Mouse (Mus musculus) liver, embryonic 11.5 days (tissue): ENCODE measurements around the gene Nprl2. TPM values are rescaled to one million over a fixed set of nuclear protein-coding genes. Genes with fewer than 3 reads are reported as not detected.

ENCODE experiments used
- ATAC-seq: fragments of 200-750 bp; cut with Nextera tagmentation; replicated peaks from 2 replicates; pipeline ENCODE4 v1.8.0; 2017; ENCODE audit warnings: moderate number of reproducible peaks, mild to moderate bottlenecking, moderate TSS enrichment, moderate library complexity; ENCODE audit not compliant: low FRiP score
- DNase-seq: peaks from one replicate; pipeline ENCODE4 v3.0.0-alpha.2; 2017; ENCODE audit warnings: low spot score
- H3K27ac ChIP-seq: fragments of 300-500 bp; sonication (generic); 2 replicates; pipeline ENCODE4 v1.5.1; 2014; ENCODE audit warnings: mild to moderate bottlenecking, low read depth, low read length, control low read depth
- H3K27me3 ChIP-seq: fragments of 300-500 bp; sonication (generic); replicated peaks from 2 replicates; pipeline ENCODE4 v1.6.1; 2014; ENCODE audit warnings: low read length, mixed read lengths; ENCODE audit not compliant: control insufficient read depth, insufficient read depth
- H3K36me3 ChIP-seq: fragments of 300-500 bp; sonication (generic); 2 replicates; pipeline ENCODE4 v1.6.1; 2014; ENCODE audit warnings: mild to moderate bottlenecking, low read length, moderate library complexity, mixed read lengths; ENCODE audit not compliant: control insufficient read depth, insufficient read depth
- H3K4me1 ChIP-seq: fragments of 300-500 bp; sonication (generic); replicated peaks from 2 replicates; pipeline ENCODE4 v1.6.1; 2014; ENCODE audit warnings: low read length, mixed read lengths; ENCODE audit not compliant: control insufficient read depth, insufficient read depth
- H3K4me2 ChIP-seq: fragments of 300-500 bp; sonication (generic); 2 replicates; pipeline ENCODE4 v1.6.1; 2014; ENCODE audit warnings: mild to moderate bottlenecking, control low read depth, moderate library complexity
- H3K4me3 ChIP-seq: fragments of 300-500 bp; sonication (generic); 2 replicates; pipeline ENCODE4 v1.5.1; 2014; ENCODE audit warnings: low read depth, low read length, control low read depth
- H3K9ac ChIP-seq: fragments of 300-500 bp; sonication (generic); 2 replicates; pipeline ENCODE4 v1.6.1; 2014; ENCODE audit warnings: low read depth, low read length, control low read depth
- H3K9me3 ChIP-seq: fragments of 300-500 bp; sonication (generic); 2 replicates; pipeline ENCODE4 v1.6.1; 2016; ENCODE audit warnings: low read length, inconsistent platforms, mixed read lengths; ENCODE audit not compliant: control insufficient read depth
- WGBS: fragments of 180-500 bp; shearing (Covaris S2); extraction: QIAGEN DNeasy Blood & Tissue Kit; methylation state at CpG from one replicate; pipeline ENCODE4 v1.1.7; 2014; 5-methylcytosine and 5-hydroxymethylcytosine counted together
- polyA plus RNA-seq: library from polyadenylated mRNA; unstranded; fragments of >200 nt; fragmentation: Nextera tagmentation; extraction: Ambion mirVana; gene quantifications from 2 replicates; pipeline ENCODE4 v1.2.1, GENCODE M21; 2014

Gene Nprl2
- polyA plus RNA-seq, 1 experiment from 2014 or later = 31.3 TPM

- 85% methylated on average over 11 of the region's 11 CpGs for WGBS
- Histone ChIP-seq H3K4me1 (peaks cover 24% of the 10 kb centered on the region), H3K27me3 (peaks cover under 1% of the 10 kb centered on the region; the same call in 1 of the 2 replicates), H3K9ac (no peak overlapping the region), H3K4me3 (no peak overlapping the region), H3K36me3 (peaks cover 52% of the 10 kb centered on the region), H3K27ac (no peak overlapping the region), H3K9me3 (no peaks in the 10 kb centered on the region), H3K4me2 (no peak overlapping the region)
- DNase-seq (no peak), ATAC-seq (no peak)
Observed at GRCm38 (mm10) chr9:107593101-107593976, 51.3 kb downstream of the Nprl2 start.

DNA sequence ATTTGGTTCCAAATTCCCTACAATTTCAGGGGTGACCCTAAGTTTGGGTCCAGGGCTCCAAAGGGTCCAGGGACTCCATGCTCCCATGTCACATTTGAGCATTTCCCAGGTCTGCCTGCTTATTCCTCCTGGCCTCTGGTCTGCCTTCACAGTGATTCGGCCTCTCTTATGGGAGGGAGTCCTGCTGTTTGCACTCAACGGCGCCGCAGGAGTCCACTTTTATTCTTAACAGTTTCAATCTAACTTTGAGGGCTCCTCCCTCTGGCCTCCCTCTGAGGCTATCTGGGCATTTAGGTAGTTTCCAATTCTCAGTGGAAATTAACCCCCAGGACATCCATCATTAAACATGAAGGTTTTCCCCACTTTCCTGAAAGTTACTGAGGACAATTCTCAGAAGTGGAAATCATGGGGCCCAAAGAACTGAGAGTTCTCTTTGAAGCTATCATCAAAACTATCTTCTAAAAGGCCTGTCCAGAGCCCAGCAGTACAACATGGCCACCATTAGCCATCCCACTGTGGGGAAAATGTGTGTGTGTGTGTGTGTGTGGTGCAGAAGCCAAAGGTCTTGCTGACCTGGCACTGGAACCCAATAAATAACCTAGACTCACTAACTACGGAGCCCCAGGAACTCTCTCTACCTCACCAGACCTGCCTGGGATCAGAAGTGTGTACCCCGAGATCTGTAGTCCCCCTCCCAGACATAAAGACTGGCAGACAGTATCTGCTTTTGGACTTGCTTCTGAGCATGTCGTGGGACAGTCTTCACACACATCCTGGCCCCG is 52.4 kb downstream of the Nprl2 start:
- no peak overlapping the region for H3K27ac ChIP-seq
- peaks cover 13% of the 10 kb centered on the region for H3K4me1 ChIP-seq
- DNase-seq (no peak), ATAC-seq (no peak)
- H3K9ac ChIP-seq = no peak overlapping the region
- H3K4me2 ChIP-seq = no peak overlapping the region
- WGBS = 81% methylated on average over 8 of the region's 8 CpGs
- no peak overlapping the region for H3K4me3 ChIP-seq
- H3K9me3 ChIP-seq = no peaks in the 10 kb centered on the region
- H3K27me3 ChIP-seq = peaks cover 12% of the 10 kb centered on the region
- peaks cover 52% of the 10 kb centered on the region for H3K36me3 ChIP-seq

Other genes with a start within 250 kb of the Nprl2 start
- gene Cish, start 246.2 kb upstream of the Nprl2 start, polyA plus RNA-seq = 6.1 and 9.9 TPM in 2 replicates
- 8.2 and 8.7 TPM in 2 replicates for gene Hemk1, start 203.9 kb upstream of the Nprl2 start, polyA plus RNA-seq
- gene 6430571L13Rik, start 201.6 kb upstream of the Nprl2 start, polyA plus RNA-seq = 0.05 and 0.10 TPM in 2 replicates
- gene Cacna2d2, start 142.6 kb upstream of the Nprl2 start, polyA plus RNA-seq = 0.13 and 0.18 TPM in 2 replicates
- 35.4 and 35.9 TPM in 2 replicates for gene Tmem115, start 8.3 kb upstream of the Nprl2 start, polyA plus RNA-seq
- gene Cyb561d2, start within 50 bp of the Nprl2 start, polyA plus RNA-seq = 28.9 and 31.0 TPM in 2 replicates
- 0.10 and 0.35 TPM in 2 replicates for gene Zmynd10, start 5.1 kb downstream of the Nprl2 start, polyA plus RNA-seq
- gene Rassf1, start 9.3 kb downstream of the Nprl2 start, polyA plus RNA-seq = 31.2 and 37.0 TPM in 2 replicates
- gene Tusc2, start 21.0 kb downstream of the Nprl2 start, polyA plus RNA-seq = 60.6 and 62.7 TPM in 2 replicates
- 89.7 and 92.5 TPM in 2 replicates for gene Hyal2, start 25.7 kb downstream of the Nprl2 start, polyA plus RNA-seq
- gene Hyal1, start 34.7 kb downstream of the Nprl2 start, polyA plus RNA-seq = 4.2 and 4.6 TPM in 2 replicates
- gene Naa80, start 36.7 kb downstream of the Nprl2 start, polyA plus RNA-seq = 20.5 and 20.7 TPM in 2 replicates
- gene Hyal3, start 38.6 kb downstream of the Nprl2 start, polyA plus RNA-seq = 1.0 and 1.5 TPM in 2 replicates
- gene Ifrd2, start 45.4 kb downstream of the Nprl2 start, polyA plus RNA-seq = 219 and 230 TPM in 2 replicates
- gene Sema3b, start 67.0 kb downstream of the Nprl2 start, polyA plus RNA-seq = 0.63 and 0.79 TPM in 2 replicates
- 217 and 233 TPM in 2 replicates for gene Gnai2, start 93.1 kb downstream of the Nprl2 start, polyA plus RNA-seq
- gene Slc38a3, start 127.3 kb downstream of the Nprl2 start, polyA plus RNA-seq = 3.9 and 4.0 TPM in 2 replicates
- 4.7 and 5.0 TPM in 2 replicates for gene Gnat1, start 137.5 kb downstream of the Nprl2 start, polyA plus RNA-seq
- gene Sema3f, start 168.2 kb downstream of the Nprl2 start, polyA plus RNA-seq = 5.9 and 6.2 TPM in 2 replicates
- gene Rbm5, start 228.8 kb downstream of the Nprl2 start, polyA plus RNA-seq = 115 and 123 TPM in 2 replicates